Comparison of ENCODE assay signal across 16 mouse cellular contexts in the genomic region with DNA sequence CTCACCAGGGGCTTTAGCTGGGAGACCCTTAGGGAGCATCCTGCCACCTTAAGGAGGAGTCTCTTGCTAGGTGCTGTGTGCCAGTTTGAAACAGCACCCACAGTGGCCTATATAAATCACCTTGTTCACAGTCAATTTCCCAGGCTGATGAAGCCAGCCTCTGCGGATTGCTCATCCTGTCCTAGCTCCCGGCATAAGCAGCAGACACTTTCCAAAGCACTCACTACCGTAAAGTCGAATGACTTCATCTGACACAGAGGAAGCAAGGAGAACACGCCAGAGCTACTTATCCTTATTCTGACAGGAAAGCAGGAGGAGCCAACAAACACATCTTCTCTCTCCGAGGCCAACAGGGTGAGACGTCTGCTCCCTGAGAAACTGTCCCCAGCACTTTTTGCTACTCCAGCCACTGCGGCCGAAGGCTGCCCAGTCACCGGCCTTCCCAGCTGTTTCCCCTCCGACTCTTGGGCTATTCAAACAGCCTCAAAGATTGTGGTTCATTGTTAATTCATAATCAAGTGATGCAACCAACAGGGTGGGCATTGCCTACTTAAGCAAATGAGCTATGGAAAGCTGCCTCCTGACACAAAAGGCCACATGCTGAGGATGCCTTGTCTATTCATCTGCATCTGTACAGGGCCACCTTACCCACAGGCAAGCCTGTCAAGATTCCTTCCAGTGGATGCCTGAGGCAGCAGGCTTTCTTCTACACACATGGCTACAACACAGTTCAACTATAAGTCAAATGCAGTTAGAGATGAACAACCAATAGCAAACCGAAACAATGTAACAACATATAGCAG.
A peak's percentile ranks its signal among the peaks of the same experiment; 100 is the strongest.
DNase-seq lines count a peak whose midpoint lies in the region; ATAC-seq lines count a peak whose summit lies in the region.
"Had no signal": no experiment of that assay in that cellular context is flagged by ENCODE, and none has a peak within 500 bp of the region (broad histone marks: within the 10 kb centered on the region; RNA-seq: fewer than 3 reads in every experiment).

No protein-coding gene starts in this region.

- no peaks in the 10 kb centered on the region for H3K9me3 ChIP-seq in hindbrain, embryonic 13.5 days
- no peaks in the 10 kb centered on the region for H3K9me3 ChIP-seq in neural tube, embryonic 12.5 days
- H3K9me3 ChIP-seq in heart, embryonic 11.5 days (replicated peaks; ENCODE audit: control insufficient read depth, low read length): no peaks in the 10 kb centered on the region
- H3K9me3 ChIP-seq: embryonic facial prominence, embryonic 15.5 days; stomach, embryonic 15.5 days had no signal

- 0 out of 2 replicates have a peak, but pooled peaks cover 4% of the 10 kb centered on the region for H3K27me3 ChIP-seq in hindbrain, embryonic 13.5 days
- no peaks in the 10 kb centered on the region for H3K27me3 ChIP-seq in neural tube, embryonic 12.5 days (replicated peaks)
- H3K27me3 ChIP-seq in heart, embryonic 11.5 days (ENCODE audit: control insufficient read depth, insufficient read depth, low read length): no peaks in the 10 kb centered on the region
- H3K27me3 ChIP-seq: embryonic facial prominence, embryonic 15.5 days; stomach, embryonic 15.5 days had no signal

- DNase-seq in kidney, postnatal 10 days: peak; percentile 21
- no peak for DNase-seq in kidney, adult 9 months
- DNase-seq in R1 (ENCODE audit: low read depth, low spot score): peak; percentile 73
- DNase-seq in thymus, postnatal 4 days: no peak
- DNase-seq in B cell, adult 2 months: no peak
- DNase-seq: adrenal gland, postnatal 36 days; cerebellum, adult 11-12 months; heart, postnatal 14 days had no signal

- 0 out of 2 replicates have a peak overlapping the region, but pooled peaks have one; percentile 15 for H3K4me2 ChIP-seq in hindbrain, embryonic 13.5 days
- no peak overlapping the region for H3K4me2 ChIP-seq in neural tube, embryonic 12.5 days (replicated peaks)
- no peak overlapping the region for H3K4me2 ChIP-seq in heart, embryonic 11.5 days
- H3K4me2 ChIP-seq: embryonic facial prominence, embryonic 15.5 days; liver, embryonic 11.5 days; stomach, embryonic 15.5 days had no signal

- H3K9ac ChIP-seq in hindbrain, embryonic 13.5 days: no peak overlapping the region
- H3K9ac ChIP-seq in neural tube, embryonic 12.5 days: no peak overlapping the region
- no peak overlapping the region for H3K9ac ChIP-seq in heart, embryonic 11.5 days (ENCODE audit: low read depth, low read length)
- H3K9ac ChIP-seq: embryonic facial prominence, embryonic 15.5 days; stomach, embryonic 15.5 days had no signal

- H3K36me3 ChIP-seq in hindbrain, embryonic 13.5 days: no peaks in the 10 kb centered on the region
- H3K36me3 ChIP-seq in neural tube, embryonic 12.5 days: no peaks in the 10 kb centered on the region
- H3K36me3 ChIP-seq in heart, embryonic 11.5 days (ENCODE audit: control insufficient read depth, insufficient read depth, low read length): no peaks in the 10 kb centered on the region
- H3K36me3 ChIP-seq: embryonic facial prominence, embryonic 15.5 days; stomach, embryonic 15.5 days had no signal

- WGBS in hindbrain, embryonic 13.5 days: 24% methylated on average over 12 of the region's 12 CpGs
- 40% methylated on average over 12 of the region's 12 CpGs for WGBS in neural tube, embryonic 12.5 days
- 51% methylated on average over 12 of the region's 12 CpGs for WGBS in heart, embryonic 11.5 days (ENCODE audit: insufficient replicate concordance)

- no peak for ATAC-seq in hindbrain, embryonic 13.5 days (ENCODE audit: low FRiP score)
- ATAC-seq in neural tube, embryonic 12.5 days (ENCODE audit: low FRiP score, low read depth): 0 out of 2 replicates have a peak, but pooled peaks have one; percentile 20
- no peak for ATAC-seq in heart, embryonic 11.5 days (replicated peaks; ENCODE audit: insufficient number of reproducible peaks, low FRiP score, low TSS enrichment)
- ATAC-seq: forebrain, embryonic 16.5 days had no signal

- H3K4me1 ChIP-seq in hindbrain, embryonic 13.5 days (replicated peaks): peaks cover 64% of the 10 kb centered on the region
- peaks cover 35% of the 10 kb centered on the region for H3K4me1 ChIP-seq in neural tube, embryonic 12.5 days
- H3K4me1 ChIP-seq in heart, embryonic 11.5 days (ENCODE audit: control insufficient read depth, insufficient read depth, low read length): peaks cover 15% of the 10 kb centered on the region; the same call in 1 of the 2 replicates
- H3K4me1 ChIP-seq: embryonic facial prominence, embryonic 15.5 days; stomach, embryonic 15.5 days had no signal

- H3K4me3 ChIP-seq in hindbrain, embryonic 13.5 days: no peak overlapping the region
- H3K4me3 ChIP-seq in neural tube, embryonic 12.5 days: no peak overlapping the region
- H3K4me3 ChIP-seq in heart, embryonic 11.5 days (ENCODE audit: low read depth, low read length): no peak overlapping the region
- H3K4me3 ChIP-seq: embryonic facial prominence, embryonic 15.5 days; stomach, embryonic 15.5 days had no signal

- peak overlapping the region; percentile 71 for H3K27ac ChIP-seq in hindbrain, embryonic 13.5 days
- no peak overlapping the region for H3K27ac ChIP-seq in neural tube, embryonic 12.5 days
- H3K27ac ChIP-seq in heart, embryonic 11.5 days (ENCODE audit: low read depth, low read length): no peak overlapping the region
- H3K27ac ChIP-seq: embryonic facial prominence, embryonic 15.5 days; macrophage; stomach, embryonic 15.5 days had no signal

Comparison
In these comparisons a context has a peak if more than half of its experiments do, and no peak if none do; other contexts are left out.
1. DNase-seq: peak in kidney, postnatal 10 days (single experiment) and R1 (single experiment); none in kidney, adult 9 months (single experiment), thymus, postnatal 4 days (single experiment) and B cell, adult 2 months (0 of 2).